Mouse (Mus musculus) CH12.LX (cell line): Measurements from ENCODE around the gene A630023A22Rik. TPM values are rescaled to one million over a fixed set of nuclear protein-coding genes. Genes with fewer than 3 reads are reported as not detected.
A peak's percentile ranks its signal among the peaks of the same experiment; 100 is the strongest.

ENCODE experiments used
- DNase-seq: peaks from one replicate; pipeline ENCODE4 v3.0.0-alpha.2; 2013; ENCODE audit errors: extremely low read depth
- H3K27ac ChIP-seq: 2 replicates; pipeline ENCODE4 v1.5.1; 2012; ENCODE audit warnings: low read depth, mild to moderate bottlenecking, control low read depth, moderate library complexity; ENCODE audit not compliant: insufficient read depth
- H3K27me3 ChIP-seq: replicated peaks from 2 replicates; pipeline ENCODE3; 2012; ENCODE audit warnings: inconsistent platforms
- H3K36me3 ChIP-seq, 2 experiments: replicated peaks in 1 of 2; 2 replicates each; pipeline versions ENCODE3 to v1.6.1; 2012; ENCODE audit warnings: inconsistent platforms in 1 of 2, low read length in 1 of 2, mild to moderate bottlenecking in 1 of 2, mixed read lengths in 1 of 2, moderate library complexity in 1 of 2; ENCODE audit not compliant: control insufficient read depth in 1 of 2, insufficient read depth in 1 of 2
- H3K4me1 ChIP-seq, 2 experiments: 2 replicates each; pipeline ENCODE4 v1.6.1; 2012; ENCODE audit warnings: inconsistent platforms in 1 of 2, moderate library complexity in 1 of 2; ENCODE audit not compliant: insufficient read depth in 2 of 2, control insufficient read depth in 1 of 2
- H3K4me2 ChIP-seq: 2 replicates; pipeline ENCODE4 v1.6.1; 2012; ENCODE audit warnings: low read depth, mild to moderate bottlenecking, control low read depth; ENCODE audit not compliant: poor library complexity, insufficient read depth, severe bottlenecking
- H3K4me3 ChIP-seq, 3 experiments: fragments of 150-350 bp in 1 of 3; sonication (generic) in 1 of 3; replicated peaks in 1 of 3; 2 replicates each; pipeline versions ENCODE3 to v1.5.1; 2011 to 2012; ENCODE audit warnings: low read depth in 2 of 3, low read length in 2 of 3, mild to moderate bottlenecking in 2 of 3, moderate library complexity in 2 of 3, control low read depth in 1 of 3, improper control_type of control experiment in 1 of 3, inconsistent platforms in 1 of 3, mixed read lengths in 1 of 3; ENCODE audit not compliant: poor library complexity in 1 of 3
- H3K79me2 ChIP-seq: replicated peaks from 2 replicates; pipeline ENCODE4 v1.6.1; 2012; ENCODE audit warnings: mild to moderate bottlenecking, moderate library complexity; ENCODE audit not compliant: control insufficient read depth, poor library complexity, insufficient read depth, severe bottlenecking; ENCODE audit errors: extremely low read depth
- H3K9ac ChIP-seq: 2 replicates; pipeline ENCODE4 v1.6.1; 2012; ENCODE audit warnings: low read depth, mild to moderate bottlenecking, control low read depth, moderate library complexity; ENCODE audit not compliant: insufficient read depth
- H3K9me3 ChIP-seq: replicated peaks from 2 replicates; pipeline ENCODE3; 2012; ENCODE audit warnings: low read length, inconsistent platforms, mixed read lengths
- CTCF ChIP-seq, 2 experiments: IDR thresholded peaks in 1 of 2; conservative IDR thresholded peaks in 1 of 2; 2 replicates each; pipeline ENCODE4 v1.5.1; 2011 to 2012; ENCODE audit warnings: low read depth in 2 of 2, low read length in 2 of 2, improper control_type of control experiment in 1 of 2, inconsistent platforms in 1 of 2, mild to moderate bottlenecking in 1 of 2, moderate library complexity in 1 of 2
- E2F4 ChIP-seq: IDR thresholded peaks from 2 replicates; pipeline ENCODE4 v1.6.1; 2011; ENCODE audit warnings: low read depth, low read length, improper control_type of control experiment; ENCODE audit not compliant: insufficient replicate concordance
- ELF1 ChIP-seq: IDR thresholded peaks from 2 replicates; pipeline ENCODE4 v1.6.1; 2014; ENCODE audit warnings: low read depth, mild to moderate bottlenecking, inconsistent platforms, low read length, improper control_type of control experiment
- IRF4 ChIP-seq: IDR thresholded peaks from 2 replicates; pipeline ENCODE4 v1.6.1; 2014; ENCODE audit warnings: low read depth, mild to moderate bottlenecking, inconsistent platforms, low read length, improper control_type of control experiment
- KAT2A ChIP-seq: IDR thresholded peaks from 2 replicates; pipeline ENCODE4 v1.6.1; 2012; ENCODE audit warnings: low read length, improper control_type of control experiment, inconsistent platforms; ENCODE audit not compliant: insufficient replicate concordance
- MAFK ChIP-seq: IDR thresholded peaks from 2 replicates; pipeline ENCODE4 v1.6.1; 2011; ENCODE audit warnings: low read length, improper control_type of control experiment; ENCODE audit not compliant: insufficient replicate concordance
- MAZ ChIP-seq: IDR thresholded peaks from 2 replicates; pipeline ENCODE4 v1.6.1; 2012; ENCODE audit warnings: low read depth, mild to moderate bottlenecking, inconsistent platforms, low read length, improper control_type of control experiment, moderate library complexity
- MEF2A ChIP-seq: IDR thresholded peaks from 2 replicates; pipeline ENCODE4 v1.6.1; 2014; ENCODE audit warnings: low read depth, mild to moderate bottlenecking, inconsistent platforms, low read length, improper control_type of control experiment, borderline replicate concordance
- NRF1 ChIP-seq: IDR thresholded peaks from 2 replicates; pipeline ENCODE4 v1.6.1; 2014; ENCODE audit warnings: low read depth, mild to moderate bottlenecking, inconsistent platforms, low read length, improper control_type of control experiment, moderate library complexity
- POLR2AphosphoS2 ChIP-seq: IDR thresholded peaks from 2 replicates; pipeline ENCODE4 v1.6.1; 2011; ENCODE audit warnings: low read depth, low read length, improper control_type of control experiment
- RAD21 ChIP-seq: IDR thresholded peaks from 2 replicates; pipeline ENCODE4 v1.6.1; 2011; ENCODE audit warnings: low read depth, mild to moderate bottlenecking, low read length, improper control_type of control experiment, moderate library complexity
- SMC3 ChIP-seq: IDR thresholded peaks from 2 replicates; pipeline ENCODE4 v1.6.1; 2011; ENCODE audit warnings: low read depth, low read length, improper control_type of control experiment
- ZC3H11A ChIP-seq: IDR thresholded peaks from 2 replicates; pipeline ENCODE4 v1.6.1; 2012; ENCODE audit warnings: low read depth, mild to moderate bottlenecking, inconsistent platforms, low read length, improper control_type of control experiment
- dilution Hi-C: fragments of 300-500 bp; cut with MboI; formaldehyde crosslinking; loops from 2 replicates; pipeline ENCODE4 v1.14.3; 2020; ENCODE audit warnings: low sequenced_read_pairs; ENCODE audit not compliant: extremely low pct_unique_long_range_greater_than_20kb, extremely low pct_ligation_motif_present
- in situ Hi-C: fragments of 300-500 bp; cut with MboI; formaldehyde crosslinking; loops from 3 replicates; pipeline ENCODE4 v1.14.3; 2019; ENCODE audit warnings: low sequenced_read_pairs, low pct_ligation_motif_present, low pct_unique_long_range_greater_than_20kb, mixed read lengths
- polyA plus RNA-seq: library from polyadenylated mRNA; unstranded; fragments of >175 nt; gene quantifications from 2 replicates; pipeline ENCODE4 v1.2.1, GENCODE M21; 2012; ENCODE audit warnings: low read depth; ENCODE audit not compliant: insufficient read length
- total RNA-seq, 2 experiments: library from RNA; depleted of rRNA; stranded (reverse); fragments of 300-350 nt in 1 of 2; fragments of >200 nt in 1 of 2; gene quantifications; 2 replicates each; pipeline ENCODE4 v1.2.3; 2012 to 2014

The A630023A22Rik gene
- total and polyA plus RNA-seq, 3 experiments = 0.36 TPM; not detected in 2

GRCm38 (mm10) chr14:34086806-34087205 lies 15.7 kb downstream of the A630023A22Rik start:
- peaks cover 7 to 9% of the 10 kb centered on the region in 2 experiments; a peak in 1 of 4 replicates for H3K4me1 ChIP-seq
- no peaks in the 10 kb centered on the region for H3K79me2 ChIP-seq
- no peaks in the 10 kb centered on the region for H3K27me3 ChIP-seq
- no peak for DNase-seq
- H3K36me3 ChIP-seq = no peaks in the 10 kb centered on the region
- H3K9ac ChIP-seq = no peak overlapping the region
- H3K4me3 ChIP-seq = no peak overlapping the region
- dilution Hi-C loops (no loop called here), in situ Hi-C loops (loop anchor here (10.0 kb wide), 4 partner anchors 68 to 488 kb away; partner anchors contain the start of genes Mmrn2, Npy4r and Sncg)
- no peak overlapping the region for H3K4me2 ChIP-seq
- no peak for TF ChIP-seq KAT2A
- H3K27ac ChIP-seq = no peak overlapping the region
- no peaks in the 10 kb centered on the region for H3K9me3 ChIP-seq

DNA sequence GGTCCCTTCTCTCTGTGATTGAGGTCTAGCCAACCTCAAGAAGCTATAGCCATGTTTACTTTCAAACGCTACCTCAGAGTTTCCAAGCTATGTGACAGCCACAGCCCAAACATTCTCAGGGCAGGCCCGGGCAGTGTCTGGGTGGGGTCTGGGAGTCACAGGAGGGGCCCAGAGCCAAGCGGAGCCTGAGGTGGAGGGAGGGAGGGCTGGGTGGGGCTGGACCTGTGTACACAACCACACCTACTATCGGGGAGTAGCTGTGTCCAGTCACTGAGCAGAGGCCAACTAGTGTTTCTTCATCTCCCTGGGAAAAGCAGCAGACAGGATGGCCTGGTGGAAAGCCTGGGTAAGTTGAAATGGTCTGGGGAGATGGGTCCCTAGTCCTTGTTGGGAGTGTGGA lies 16.8 kb downstream of the A630023A22Rik start, which contains the start of gene Anxa8:
Gene Anxa8 (plus strand): TSS at position 251 of the 400 bp plus-strand sequence.
- peaks cover 7 to 10% of the 10 kb centered on the region in 2 experiments; a peak in 1 of 4 replicates for H3K4me1 ChIP-seq
- in situ Hi-C loops (loop anchor here (10.0 kb wide), 4 partner anchors 69 to 489 kb away; partner anchors contain the start of genes Mmrn2, Npy4r and Sncg), dilution Hi-C loops (no loop called here)
- H3K27ac ChIP-seq = no peak within 1 kb of the TSS
- no peaks in the 10 kb centered on the region for H3K27me3 ChIP-seq
- H3K9me3 ChIP-seq = no peaks in the 10 kb centered on the region
- peak within 1 kb of the TSS; percentile 25; the same call in 1 of the 2 replicates for H3K9ac ChIP-seq
- H3K4me3 ChIP-seq = no peak within 1 kb of the TSS
- TF ChIP-seq POLR2AphosphoS2 = no peak
- TF ChIP-seq MAZ = 0 out of 2 replicates have a peak, but pooled peaks have one; percentile 52
- 0 out of 2 replicates have a peak, but pooled peaks have one; percentile 17 for TF ChIP-seq MEF2A
- TF ChIP-seq E2F4 = no peak
- TF ChIP-seq NRF1 = no peak
- no peaks in the 10 kb centered on the region for H3K36me3 ChIP-seq
- H3K4me2 ChIP-seq = peak within 1 kb of the TSS; percentile 16; the same call in 1 of the 2 replicates
- no peak for DNase-seq
- no peaks in the 10 kb centered on the region for H3K79me2 ChIP-seq

DNA sequence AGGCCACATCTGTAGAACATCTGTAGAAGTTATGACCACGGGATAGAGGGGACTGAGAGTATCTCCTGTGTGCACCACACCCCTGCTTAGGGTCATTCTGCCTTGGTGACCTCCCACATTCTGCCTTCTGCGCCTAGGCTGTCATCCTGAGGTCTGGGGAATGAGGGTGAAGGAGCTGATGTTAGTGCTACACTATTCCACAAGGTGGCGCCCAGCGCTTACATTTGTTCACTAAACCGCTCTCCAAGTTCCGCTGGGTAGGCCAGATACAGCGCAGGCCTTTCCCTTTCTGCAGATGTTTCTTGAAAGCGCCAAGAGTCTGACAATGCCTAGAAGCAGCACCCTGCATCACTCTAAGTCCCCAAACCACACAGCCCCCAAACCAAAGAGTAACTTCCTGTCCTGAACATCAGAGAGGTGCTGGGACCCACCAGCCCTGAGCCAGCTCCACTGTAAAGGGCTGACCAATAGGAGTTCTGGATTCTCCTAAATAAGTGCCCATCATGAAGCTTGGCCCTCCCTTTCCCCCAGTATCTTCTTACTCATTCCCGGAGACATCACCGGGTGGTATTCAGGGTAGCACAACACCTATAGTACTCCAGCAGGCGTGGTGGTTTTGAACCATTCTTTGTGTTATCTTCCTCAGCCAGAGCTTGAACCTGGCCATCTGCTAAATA lies 22.1 kb downstream of the A630023A22Rik start:
- Histone ChIP-seq H3K79me2 (no peaks in the 10 kb centered on the region), H3K27ac (no peak overlapping the region), H3K9me3 (no peaks in the 10 kb centered on the region), H3K9ac (no peak overlapping the region), H3K36me3 (no peaks in the 10 kb centered on the region), H3K4me2 (no peak overlapping the region), H3K4me1 (peaks cover 7 to 14% of the 10 kb centered on the region in 2 experiments; a peak in 3 of 4 replicates), H3K27me3 (no peaks in the 10 kb centered on the region), H3K4me3 (no peak overlapping the region)
- dilution Hi-C loops = no loop called here
- in situ Hi-C loops = loop anchor here (10.0 kb wide), 4 partner anchors 74 to 494 kb away; partner anchors contain the start of genes Mmrn2, Npy4r and Sncg
- DNase-seq = peak; percentile 87
- TF ChIP-seq ELF1 = no peak
- TF ChIP-seq ZC3H11A = peak; percentile 30; the same call in 1 of the 2 replicates
- peak; percentile 93 for TF ChIP-seq SMC3
- TF ChIP-seq CTCF (conservative IDR thresholded peaks at IDR 0.05 in 1 of 2, IDR thresholded peaks at IDR 0.05 in 1 of 2; ENCODE audit: low read depth in 2 of 2, low read length in 2 of 2) = peak; percentile 58 to 96
- TF ChIP-seq KAT2A = no peak
- TF ChIP-seq IRF4 = 0 out of 2 replicates have a peak, but pooled peaks have one; percentile 29
- peak; percentile 96 for TF ChIP-seq RAD21
- TF ChIP-seq POLR2AphosphoS2 = no peak
- no peak for TF ChIP-seq MAFK
